Mouse (Mus musculus): ENCODE data around the gene Prkcq. TPM values are rescaled to one million over a fixed set of nuclear protein-coding genes. Genes with fewer than 3 reads are reported as not detected.
"Not testable (repeated sequence)": the region's sequence is repeated elsewhere in the genome, so short reads cannot be mapped to it uniquely, and the experiment has no call there.

Prkcq gene
- polyA plus RNA-seq, 1 experiment from 2014 or later, result 1.2 TPM

- no peak overlapping the region for H3K27ac ChIP-seq
- H3K9ac ChIP-seq, result no peak overlapping the region
- no peaks in the 10 kb centered on the region for H3K27me3 ChIP-seq
- WGBS, result 9% methylated on average over 8 of the region's 8 CpGs
- H3K4me2 ChIP-seq, result peak overlapping the region; percentile 44
- peaks cover 10% of the 10 kb centered on the region for H3K4me1 ChIP-seq (replicated peaks)
- H3K9me3 ChIP-seq (replicated peaks), result no peaks in the 10 kb centered on the region
- H3K4me3 ChIP-seq, result no peak overlapping the region
- no peak; the same call in 1 of the 2 replicates for ATAC-seq (replicated peaks; ENCODE audit: insufficient number of reproducible peaks, insufficient read depth, low FRiP score, low read depth)
- no peaks in the 10 kb centered on the region for H3K36me3 ChIP-seq
These were observed 164.4 kb downstream of the Prkcq start for GRCm38 (mm10) chr2:11336320-11336719.

DNA sequence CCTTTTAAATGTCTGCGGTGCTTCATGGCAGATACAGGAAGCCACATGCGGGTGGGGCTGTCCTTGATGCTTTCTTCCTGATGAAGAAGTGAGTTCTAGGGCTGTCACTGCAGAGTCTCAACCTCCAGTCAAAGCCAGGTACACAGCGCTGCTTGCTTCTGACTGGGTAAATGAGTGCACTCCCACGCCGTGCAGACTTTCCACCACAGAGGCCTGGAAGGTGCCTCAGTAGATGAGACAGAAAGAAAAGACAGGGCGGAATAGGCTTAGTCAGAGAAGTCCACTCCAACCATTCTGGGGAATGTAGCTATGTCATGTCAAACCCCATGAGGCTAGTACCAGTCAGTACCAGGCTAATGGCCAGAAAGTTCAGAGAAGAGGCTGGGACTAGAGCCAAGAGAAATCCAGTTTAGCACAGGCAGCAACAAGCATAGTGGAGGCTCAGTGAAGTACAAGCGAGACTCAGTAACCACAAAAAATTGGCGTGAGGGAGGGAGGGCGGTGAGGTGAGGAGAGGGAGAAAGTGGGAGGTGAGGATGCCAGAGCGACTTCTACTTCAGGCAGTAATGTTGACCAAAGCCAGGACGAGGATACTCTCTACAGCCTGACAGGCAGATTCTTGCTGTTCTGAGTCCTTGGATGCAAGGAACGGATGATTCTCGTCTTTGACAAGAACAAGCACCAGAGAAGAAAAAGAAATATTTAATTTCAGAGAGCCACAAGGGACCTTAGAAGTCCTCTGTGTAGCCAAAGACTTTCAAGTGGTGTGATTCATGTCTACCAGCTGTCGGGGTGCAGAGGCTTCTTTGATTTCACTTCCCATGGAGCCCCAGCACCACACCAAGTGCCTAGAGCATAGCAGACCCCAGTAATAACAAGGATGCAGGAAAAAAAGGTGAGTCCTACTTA, 167.3 kb downstream of the Prkcq start:
- 60% methylated on average over 14 of the region's 14 CpGs for WGBS

DNA sequence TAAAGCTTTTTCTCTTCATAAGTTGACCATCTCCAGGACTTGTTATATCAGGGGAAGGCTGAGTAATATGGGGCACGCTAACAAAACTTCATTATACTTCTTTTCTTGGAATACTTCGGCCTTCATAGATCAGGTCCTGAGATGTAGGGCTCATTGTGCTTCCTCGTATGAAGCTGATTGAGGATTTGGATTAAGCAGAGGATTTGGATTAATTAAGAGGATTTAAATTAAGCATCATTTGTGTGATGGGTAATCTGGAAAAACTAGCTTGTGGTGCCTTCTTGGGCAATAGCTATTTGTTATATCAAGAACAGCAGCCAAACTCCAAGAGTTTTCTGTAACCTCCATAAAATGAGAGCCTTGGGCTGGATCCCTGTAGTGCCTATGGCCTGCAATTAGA, 172.8 kb downstream of the Prkcq start:
- H3K4me2 ChIP-seq, result no peak overlapping the region
- 82% methylated on average over 3 of the region's 3 CpGs for WGBS
- no peak overlapping the region for H3K27ac ChIP-seq
- H3K36me3 ChIP-seq, result no peaks in the 10 kb centered on the region
- no peak overlapping the region for H3K4me3 ChIP-seq
- no peaks in the 10 kb centered on the region for H3K9me3 ChIP-seq (replicated peaks)
- no peak for ATAC-seq (replicated peaks; ENCODE audit: insufficient number of reproducible peaks, insufficient read depth, low FRiP score, low read depth)
- H3K27me3 ChIP-seq, result no peaks in the 10 kb centered on the region
- H3K9ac ChIP-seq, result no peak overlapping the region
- no peaks in the 10 kb centered on the region for H3K4me1 ChIP-seq (replicated peaks)

More for the DNA sequence above, 167.3 kb downstream of the Prkcq start:
- peaks cover 10% of the 10 kb centered on the region for H3K4me1 ChIP-seq (replicated peaks)
- H3K9ac ChIP-seq, result no peak overlapping the region
- ATAC-seq (replicated peaks; ENCODE audit: insufficient number of reproducible peaks, insufficient read depth, low FRiP score, low read depth), result peak; percentile 48
- H3K27me3 ChIP-seq, result no peaks in the 10 kb centered on the region
- H3K27ac ChIP-seq, result no peak overlapping the region
- no peak overlapping the region for H3K4me2 ChIP-seq
- no peaks in the 10 kb centered on the region for H3K9me3 ChIP-seq (replicated peaks)
- no peak overlapping the region for H3K4me3 ChIP-seq
- no peaks in the 10 kb centered on the region for H3K36me3 ChIP-seq

DNA sequence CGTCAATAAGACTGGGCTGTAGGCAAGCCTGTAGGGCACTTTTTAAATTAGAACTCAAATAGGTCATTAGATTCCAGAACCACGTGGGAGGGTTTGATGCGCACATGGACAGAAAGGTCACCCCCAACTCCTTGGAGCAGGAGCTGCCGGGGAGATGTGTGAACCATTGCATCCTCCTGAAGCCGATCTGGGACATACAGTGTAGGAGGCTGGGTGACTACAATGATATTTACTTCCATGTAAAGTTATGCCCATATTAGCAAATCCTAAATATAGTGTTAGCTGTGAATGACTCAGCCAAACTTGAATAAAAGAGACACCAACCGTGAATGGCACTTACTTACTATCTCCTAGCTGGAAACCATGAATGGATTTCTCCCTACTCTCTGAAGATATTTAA, 174.5 kb downstream of the Prkcq start:
- 75% methylated on average over 6 of the region's 6 CpGs for WGBS

DNA sequence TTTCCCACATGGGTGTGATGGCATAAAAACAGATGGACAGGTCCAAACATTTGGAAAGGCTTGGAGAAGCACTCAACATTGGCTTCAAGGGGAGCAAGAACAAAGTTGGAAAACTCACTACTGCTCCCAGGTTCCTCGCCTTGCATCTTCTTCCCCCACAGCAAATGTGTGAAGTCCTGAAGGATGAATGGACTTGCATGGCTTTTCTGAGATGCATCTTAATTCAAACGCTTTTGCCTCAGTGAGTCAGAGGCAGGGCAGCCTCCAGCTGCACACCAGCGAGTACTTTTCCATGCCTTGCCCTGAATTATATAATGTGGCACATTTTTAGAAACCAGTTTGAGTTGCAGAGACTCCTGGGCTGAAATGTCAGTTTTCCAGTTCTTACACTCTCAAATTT, 175.9 kb downstream of the Prkcq start:
- WGBS, result 71% methylated on average over 3 of the region's 3 CpGs
- Histone ChIP-seq H3K9me3 (replicated peaks) (no peaks in the 10 kb centered on the region), H3K4me2 (no peak overlapping the region), H3K27me3 (no peaks in the 10 kb centered on the region), H3K4me1 (replicated peaks) (no peaks in the 10 kb centered on the region), H3K36me3 (no peaks in the 10 kb centered on the region), H3K27ac (no peak overlapping the region), H3K4me3 (no peak overlapping the region), H3K9ac (no peak overlapping the region)
- no peak for ATAC-seq (replicated peaks; ENCODE audit: insufficient number of reproducible peaks, insufficient read depth, low FRiP score, low read depth)

More for the DNA sequence above, 174.5 kb downstream of the Prkcq start:
- not testable (repeated sequence) for H3K27ac ChIP-seq; H3K4me2 ChIP-seq; ATAC-seq (replicated peaks; ENCODE audit: insufficient number of reproducible peaks, insufficient read depth, low FRiP score, low read depth); H3K4me1 ChIP-seq (replicated peaks); H3K27me3 ChIP-seq; H3K9ac ChIP-seq; H3K36me3 ChIP-seq; H3K9me3 ChIP-seq (replicated peaks); H3K4me3 ChIP-seq
